In the genomic region with DNA sequence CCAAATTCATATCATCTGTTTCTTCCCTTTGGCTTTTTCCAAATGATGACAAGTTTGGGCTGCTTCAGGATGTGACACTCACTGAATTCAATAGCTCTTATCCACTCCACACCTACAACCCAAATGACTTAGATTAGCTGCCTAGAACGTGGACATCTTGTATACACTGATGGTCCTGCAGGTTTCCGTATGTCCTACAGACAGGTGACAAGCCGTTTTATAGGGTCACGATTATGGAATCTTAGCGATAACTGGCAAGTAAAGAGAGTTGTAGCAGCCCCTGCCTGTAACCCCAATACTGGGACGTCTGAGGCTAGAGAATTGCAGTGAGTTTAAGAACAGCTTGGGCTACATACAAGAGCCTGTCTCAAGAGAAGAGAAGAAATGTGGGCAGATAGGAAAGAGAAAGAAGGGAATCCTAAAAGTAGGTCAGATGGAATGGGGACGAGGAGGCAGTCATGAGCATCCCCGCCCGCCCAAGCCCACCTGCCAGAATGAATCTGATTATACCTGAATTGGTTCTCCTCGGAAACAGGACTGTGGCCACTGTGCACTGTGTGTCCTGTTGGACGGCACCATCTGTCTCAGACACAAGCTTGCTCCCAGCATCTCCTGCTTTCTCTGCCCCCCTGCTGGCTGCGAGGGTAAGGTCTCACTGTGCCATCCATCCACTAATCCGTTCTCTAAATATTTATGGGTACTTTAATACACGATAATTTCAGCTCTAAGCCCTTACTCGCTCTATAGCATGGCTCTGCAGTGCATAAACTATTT, we compare ENCODE assay signal across 18 mouse cellular contexts. TPM values are rescaled to one million over a fixed set of nuclear protein-coding genes. Genes with fewer than 3 reads are reported as not detected.
DNase-seq lines count a peak whose midpoint lies in the region; ATAC-seq and TF ChIP-seq lines count a peak whose summit lies in the region.
"Had no signal": no experiment of that assay in that cellular context is flagged by ENCODE, and none has a peak within 500 bp of the region (broad histone marks: within the 10 kb centered on the region; RNA-seq: fewer than 3 reads in every experiment).

No protein-coding gene starts in this region.

- H3K4me2 ChIP-seq in hindbrain, postnatal 0 days (ENCODE audit: low read depth, low read length): no peak overlapping the region
- no peak overlapping the region for H3K4me2 ChIP-seq in hindbrain, embryonic 11.5 days (replicated peaks; ENCODE audit: low read depth, low read length)
- no peak overlapping the region for H3K4me2 ChIP-seq in forebrain, embryonic 15.5 days (replicated peaks)
- H3K4me2 ChIP-seq: embryonic facial prominence, embryonic 12.5 days; hindbrain, embryonic 14.5 days had no signal

- H3K27ac ChIP-seq in hindbrain, postnatal 0 days: peak overlapping the region; percentile 62
- H3K27ac ChIP-seq in hindbrain, embryonic 11.5 days (ENCODE audit: low read depth, low read length): no peak overlapping the region
- 0 out of 2 replicates have a peak overlapping the region, but pooled peaks have one; percentile 6 for H3K27ac ChIP-seq in forebrain, embryonic 15.5 days (replicated peaks)
- H3K27ac ChIP-seq: embryonic facial prominence, embryonic 12.5 days; hindbrain, embryonic 14.5 days; kidney, postnatal 0 days; limb, embryonic 10.5 days; liver, embryonic 14.5 days had no signal

- no peak overlapping the region for H3K4me3 ChIP-seq in hindbrain, postnatal 0 days (ENCODE audit: low read length)
- H3K4me3 ChIP-seq in hindbrain, embryonic 11.5 days (ENCODE audit: low read depth, low read length): no peak overlapping the region
- H3K4me3 ChIP-seq in forebrain, embryonic 15.5 days: no peak overlapping the region
- H3K4me3 ChIP-seq: embryonic facial prominence, embryonic 12.5 days; limb, embryonic 10.5 days had no signal

- no peaks in the 10 kb centered on the region for H3K36me3 ChIP-seq in hindbrain, postnatal 0 days (ENCODE audit: insufficient read depth, low read length)
- H3K36me3 ChIP-seq in hindbrain, embryonic 11.5 days (ENCODE audit: control insufficient read depth, insufficient read depth, low read length): no peaks in the 10 kb centered on the region
- no peaks in the 10 kb centered on the region for H3K36me3 ChIP-seq in forebrain, embryonic 15.5 days
- H3K36me3 ChIP-seq: embryonic facial prominence, embryonic 12.5 days; limb, embryonic 10.5 days had no signal

- no peaks in the 10 kb centered on the region for H3K27me3 ChIP-seq in hindbrain, postnatal 0 days (ENCODE audit: insufficient read depth, low read length)
- H3K27me3 ChIP-seq in hindbrain, embryonic 11.5 days (ENCODE audit: control insufficient read depth, insufficient read depth, low read length): no peaks in the 10 kb centered on the region
- no peaks in the 10 kb centered on the region for H3K27me3 ChIP-seq in forebrain, embryonic 15.5 days

- DNase-seq in hindbrain, postnatal 0 days (ENCODE audit: low spot score): peak; percentile 58
- no peak for DNase-seq in hindbrain, embryonic 11.5 days (ENCODE audit: low spot score)
- DNase-seq in brain, embryonic 14.5 days (ENCODE audit: low read depth): peak; percentile 50
- DNase-seq in cerebellum, adult 18-20 months: peak; percentile 82 to 87
- no peak for DNase-seq in ovary, adult 18-20 months (ENCODE audit: low spot score)
- DNase-seq in spleen, postnatal 36 days (ENCODE audit: low spot score in 2 of 2): no peak
- DNase-seq: adrenal gland, postnatal 25 days; gastrocnemius, postnatal 25 days; lung, postnatal 36 days; right cerebral cortex, postnatal 25 days; thymus, adult 2 months had no signal

- peak; percentile 81 for ATAC-seq in hindbrain, postnatal 0 days
- ATAC-seq in hindbrain, embryonic 11.5 days (ENCODE audit: low FRiP score): no peak
- ATAC-seq in forebrain, embryonic 15.5 days (replicated peaks): no peak
- ATAC-seq in erythroblast, adult 5-6 weeks (replicated peaks; ENCODE audit: low FRiP score, poor library complexity, severe bottlenecking): no peak

- whole genome bisulfite sequencing in hindbrain, postnatal 0 days: 48% methylated on average over 15 of the region's 15 CpGs
- 77% methylated on average over 15 of the region's 15 CpGs for WGBS in hindbrain, embryonic 11.5 days
- WGBS in forebrain, embryonic 15.5 days: 60% methylated on average over 15 of the region's 15 CpGs

- TF ChIP-seq POLR2A in brain, embryonic 14.5 days (IDR thresholded peaks at IDR 0.05; ENCODE audit: borderline replicate concordance, extremely low read depth, insufficient read depth, insufficient read length, poor library complexity, severe bottlenecking): no peak

- no peaks in the 10 kb centered on the region for H3K9me3 ChIP-seq in hindbrain, postnatal 0 days (ENCODE audit: low read length)
- H3K9me3 ChIP-seq in hindbrain, embryonic 11.5 days (ENCODE audit: control insufficient read depth, low read length): no peaks in the 10 kb centered on the region
- H3K9me3 ChIP-seq in forebrain, embryonic 15.5 days: no peaks in the 10 kb centered on the region
- H3K9me3 ChIP-seq: embryonic facial prominence, embryonic 12.5 days; limb, embryonic 10.5 days had no signal

- TF ChIP-seq CTCF in hindbrain, postnatal 0 days (IDR thresholded peaks at IDR 0.05; ENCODE audit: low read depth): peak; percentile 32
- TF ChIP-seq CTCF in brain, embryonic 14.5 days (IDR thresholded peaks at IDR 0.05; ENCODE audit: borderline replicate concordance, extremely low read depth, insufficient read depth, insufficient read length): peak; percentile 26; the same call in 1 of the 2 replicates

- peaks cover 4% of the 10 kb centered on the region; the same call in 1 of the 2 replicates for H3K4me1 ChIP-seq in hindbrain, postnatal 0 days (ENCODE audit: insufficient read depth, low read length)
- no peaks in the 10 kb centered on the region for H3K4me1 ChIP-seq in hindbrain, embryonic 11.5 days (replicated peaks; ENCODE audit: control insufficient read depth, insufficient read depth, low read length)
- peaks cover 30% of the 10 kb centered on the region for H3K4me1 ChIP-seq in forebrain, embryonic 15.5 days
- H3K4me1 ChIP-seq: embryonic facial prominence, embryonic 12.5 days; limb, embryonic 10.5 days had no signal

- H3K9ac ChIP-seq in hindbrain, postnatal 0 days (replicated peaks; ENCODE audit: low read length): no peak overlapping the region
- no peak overlapping the region for H3K9ac ChIP-seq in hindbrain, embryonic 11.5 days (ENCODE audit: low read depth, low read length)
- H3K9ac ChIP-seq in forebrain, embryonic 15.5 days (replicated peaks): no peak overlapping the region
- H3K9ac ChIP-seq: embryonic facial prominence, embryonic 12.5 days; hindbrain, embryonic 14.5 days; liver, embryonic 14.5 days had no signal

RNA-seq across cellular contexts. Expression of a gene that starts 39.6 kb away (rescaled TPM):
- 12.5 and 17.1 TPM in 2 replicates for total RNA-seq in hindbrain, postnatal 0 days (2014; rRNA removed)
- polyA plus RNA-seq in hindbrain, postnatal 0 days (2015; fragmentation: Nextera tagmentation; extraction: Ambion mirVana): 8.0 and 9.1 TPM in 2 replicates
- 9.2 and 9.6 TPM in 2 replicates for polyA plus RNA-seq in hindbrain, embryonic 11.5 days (2014; fragmentation: Nextera tagmentation; extraction: Ambion mirVana)
- polyA plus RNA-seq in brain, embryonic 14.5 days (2012; rRNA removed): 4.8 and 6.7 TPM in 2 replicates
- 10.7 TPM in 2 replicates for polyA plus RNA-seq in forebrain, embryonic 15.5 days (2015; fragmentation: Nextera tagmentation; extraction: Ambion mirVana)
- 16.3 and 17.3 TPM in 2 replicates for total RNA-seq in erythroblast, adult 5-6 weeks (2015; ENCODE audit: low replicate concordance)
- 13.4 and 21.0 TPM in 2 replicates for total RNA-seq in erythroblast, adult 5-6 weeks (2017; ENCODE audit: low replicate concordance)

Comparison
In these comparisons a context has a peak if more than half of its experiments do, and no peak if none do; other contexts are left out.
1. DNase-seq: peak in hindbrain, postnatal 0 days (single experiment), brain, embryonic 14.5 days (single experiment) and cerebellum, adult 18-20 months (2 of 2); none in hindbrain, embryonic 11.5 days (single experiment), ovary, adult 18-20 months (single experiment) and spleen, postnatal 36 days (0 of 2).